28 mouse cellular contexts compared by ENCODE assay signal in genomic region chr13:94765852-94766251, GRCm38 (mm10). TPM values are rescaled to one million over a fixed set of nuclear protein-coding genes. Genes with fewer than 3 reads are reported as not detected.
DNase-seq lines count a peak whose midpoint lies in the region; ATAC-seq and TF ChIP-seq lines count a peak whose summit lies in the region.
"Had no signal": no experiment of that assay in that cellular context is flagged by ENCODE, and none has a peak within 500 bp of the region (broad histone marks: within the 10 kb centered on the region; RNA-seq: fewer than 3 reads in every experiment).

No protein-coding gene starts in this region.

- no peaks in the 10 kb centered on the region for H3K4me1 ChIP-seq in midbrain, embryonic 15.5 days
- H3K4me1 ChIP-seq: embryonic facial prominence, embryonic 12.5 days; embryonic facial prominence, embryonic 15.5 days; hindbrain, embryonic 10.5 days; hindbrain, embryonic 13.5 days had no signal

- H3K9ac ChIP-seq in midbrain, embryonic 15.5 days = no peak overlapping the region
- H3K9ac ChIP-seq: embryonic facial prominence, embryonic 12.5 days; embryonic facial prominence, embryonic 15.5 days; forebrain, postnatal 0 days; heart, embryonic 12.5 days; heart, embryonic 15.5 days; hindbrain, embryonic 13.5 days had no signal

- H3K4me2 ChIP-seq in midbrain, embryonic 15.5 days = no peak overlapping the region
- H3K4me2 ChIP-seq: embryonic facial prominence, embryonic 12.5 days; embryonic facial prominence, embryonic 15.5 days; heart, embryonic 12.5 days; heart, embryonic 15.5 days; hindbrain, embryonic 13.5 days had no signal

- no peaks in the 10 kb centered on the region for H3K79me3 ChIP-seq in C2C12 (ENCODE audit: low read depth)

- H3K36me3 ChIP-seq in C2C12 (ENCODE audit: control insufficient read depth, insufficient read depth) = no peaks in the 10 kb centered on the region
- H3K36me3 ChIP-seq in midbrain, embryonic 15.5 days (replicated peaks) = no peaks in the 10 kb centered on the region
- H3K36me3 ChIP-seq: embryonic facial prominence, embryonic 12.5 days; embryonic facial prominence, embryonic 15.5 days; heart, embryonic 12.5 days; heart, embryonic 15.5 days; hindbrain, embryonic 10.5 days; hindbrain, embryonic 13.5 days had no signal

- WGBS in midbrain, embryonic 15.5 days = 85% methylated on average over 12 of the region's 12 CpGs

- no peaks in the 10 kb centered on the region for H3K9me3 ChIP-seq in midbrain, embryonic 15.5 days
- H3K9me3 ChIP-seq: embryonic facial prominence, embryonic 12.5 days; embryonic facial prominence, embryonic 15.5 days; heart, embryonic 12.5 days; heart, embryonic 15.5 days; hindbrain, embryonic 10.5 days; hindbrain, embryonic 13.5 days had no signal

- ATAC-seq in CD4-positive, CD25-positive, alpha-beta regulatory T cell, adult 4 months = peak; percentile 72
- ATAC-seq in neutrophil, adult 5-6 weeks (ENCODE audit: extremely low read depth, insufficient number of reproducible peaks, low FRiP score, poor library complexity, severe bottlenecking) = 0 out of 2 replicates have a peak, but pooled peaks have one; percentile 30
- no peak for ATAC-seq in midbrain, embryonic 15.5 days (replicated peaks)
- ATAC-seq: forebrain, embryonic 14.5 days; forebrain, postnatal 0 days; hindbrain, embryonic 16.5 days; inflammation-experienced regulatory T-cells, adult 6 months had no signal

- peak; percentile 41 for DNase-seq in R1 (ENCODE audit: low read depth, low spot score)
- no peak for DNase-seq in spleen, postnatal 4 days (ENCODE audit: low spot score in 2 of 2)
- DNase-seq in right cerebral cortex, postnatal 25 days = no peak
- DNase-seq in layer of hippocampus, adult 2 months (ENCODE audit: low spot score in 2 of 2) = no peak
- DNase-seq: adrenal gland, postnatal 10 days; cerebellum, adult 11 months; cerebellum, adult 2 months; cerebellum, adult 9-11 months; cerebellum, postnatal 25 days; forebrain, postnatal 0 days; gastrocnemius, adult 2 months; gastrocnemius, postnatal 25 days; heart, adult 18-20 months; heart, postnatal 10 days; heart, postnatal 36 days had no signal

- no peak overlapping the region for H3K4me3 ChIP-seq in C2C12 (ENCODE audit: insufficient read depth, poor library complexity, severe bottlenecking)
- H3K4me3 ChIP-seq in midbrain, embryonic 15.5 days = no peak overlapping the region
- H3K4me3 ChIP-seq in layer of hippocampus, adult 2 months = no peak overlapping the region
- H3K4me3 ChIP-seq: embryonic facial prominence, embryonic 12.5 days; embryonic facial prominence, embryonic 15.5 days; gastrocnemius, adult 2 months; heart, embryonic 12.5 days; heart, embryonic 15.5 days; hindbrain, embryonic 10.5 days; hindbrain, embryonic 13.5 days had no signal

- peaks cover 3% of the 10 kb centered on the region for H3K27me3 ChIP-seq in C2C12 (ENCODE audit: control insufficient read depth, insufficient read depth, insufficient read length)
- no peaks in the 10 kb centered on the region for H3K27me3 ChIP-seq in midbrain, embryonic 15.5 days (replicated peaks)
- H3K27me3 ChIP-seq: embryonic facial prominence, embryonic 12.5 days; embryonic facial prominence, embryonic 15.5 days; heart, embryonic 12.5 days; heart, embryonic 15.5 days; hindbrain, embryonic 13.5 days had no signal

- H3ac ChIP-seq in C2C12 (ENCODE audit: control insufficient read depth, insufficient read length, low read depth) = no peak overlapping the region

- H3K79me2 ChIP-seq in C2C12 (ENCODE audit: control insufficient read depth, insufficient read depth) = no peaks in the 10 kb centered on the region

- no peak overlapping the region for H3K27ac ChIP-seq in midbrain, embryonic 15.5 days
- H3K27ac ChIP-seq in layer of hippocampus, adult 2 months = no peak overlapping the region
- H3K27ac ChIP-seq: embryonic facial prominence, embryonic 12.5 days; embryonic facial prominence, embryonic 15.5 days; gastrocnemius, adult 2 months; heart, embryonic 15.5 days; hindbrain, embryonic 10.5 days; hindbrain, embryonic 13.5 days had no signal

- no peak for TF ChIP-seq CTCF in C2C12 (IDR thresholded peaks at IDR 0.05; ENCODE audit: control insufficient read depth, insufficient read depth, insufficient read length)
- no peak for TF ChIP-seq CTCF in layer of hippocampus, adult 2 months (conservative IDR thresholded peaks at IDR 0.05)

TF ChIP-seq in C2C12, 6 proteins besides CTCF, POLR2A, EP300 and RAD21:
- TF ChIP-seq MYOD1 (IDR thresholded peaks at IDR 0.05; ENCODE audit: control insufficient read depth, insufficient read length, low read depth) (no peak), USF1 (IDR thresholded peaks at IDR 0.05; ENCODE audit: low read depth) (peak; percentile 4)

RNA-seq across cellular contexts. Expression of gene Tbca, which starts 22.9 kb away (rescaled TPM):
- polyA plus RNA-seq in C2C12 (2012; fragmentation: generic; extraction: Trizol) = 261 TPM
- 100 to 1,000 TPM; 212 to 304 TPM for polyA plus RNA-seq in CD4-positive, CD25-positive, alpha-beta regulatory T cell, adult 4 months (2017; shearing (Covaris generic))
- total RNA-seq in neutrophil, adult 5-6 weeks (2017) = 50.7 and 53.5 TPM in 2 replicates
- 240 and 260 TPM in 2 replicates for polyA plus RNA-seq in midbrain, embryonic 15.5 days (2015; fragmentation: Nextera tagmentation; extraction: Ambion mirVana)
- total RNA-seq in layer of hippocampus, adult 2 months (2021) = 100 to 1,000 TPM; 126 to 150 TPM
